Mouse (Mus musculus) thymus, postnatal 10 days (tissue): Measurements from ENCODE around the gene Gpha2.

Source experiments
- DNase-seq, 2 experiments: peaks; one replicate each; pipeline ENCODE4 v3.0.0; 2021; ENCODE audit warnings: low spot score in 2 of 2

The Gpha2 gene

DNA sequence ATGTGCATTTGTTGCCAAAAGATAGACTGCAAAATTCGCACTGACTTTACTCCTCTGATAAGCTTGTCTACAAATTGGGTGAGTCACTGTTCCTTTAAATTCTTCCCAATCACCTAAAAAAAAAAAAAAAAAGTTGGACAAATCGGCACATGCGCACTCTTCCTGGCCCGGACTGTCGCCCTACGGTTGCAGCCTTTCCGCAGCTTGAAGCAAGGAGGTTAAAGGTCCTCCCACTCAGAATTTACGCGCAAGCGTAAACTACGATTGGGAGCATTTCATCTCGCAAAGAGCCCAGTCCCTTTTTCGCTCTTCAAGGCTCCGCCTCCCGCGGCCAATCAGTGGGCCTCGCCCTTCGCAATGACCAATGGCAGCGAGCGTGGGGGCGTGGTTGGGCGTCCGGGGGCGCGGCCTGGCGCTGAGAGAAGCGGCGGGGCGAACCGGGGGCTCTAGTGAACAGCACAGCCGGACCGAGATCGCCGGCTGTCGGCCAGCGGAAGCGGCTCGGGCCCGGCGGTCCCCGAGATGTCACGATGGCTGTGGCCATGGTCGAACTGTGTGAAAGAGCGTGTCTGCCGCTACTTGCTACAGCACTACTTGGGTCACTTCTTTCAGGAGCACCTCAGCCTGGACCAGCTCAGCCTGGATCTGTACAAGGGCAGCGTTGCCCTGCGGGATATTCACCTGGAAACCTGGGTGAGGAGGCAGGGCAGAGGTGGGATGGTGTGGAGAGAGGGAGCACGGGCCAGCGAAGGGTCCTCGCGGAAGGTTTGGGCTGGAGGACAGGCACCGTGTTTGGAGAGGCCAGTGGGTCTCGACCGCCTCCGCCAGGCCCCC is 15.3 kb downstream of the Gpha2 start, which contains the start of gene Atg2a:
TSS of gene Atg2a (plus strand) at position 395 of the 834 bp plus-strand sequence.
- peak; percentile 97 for DNase-seq

DNA sequence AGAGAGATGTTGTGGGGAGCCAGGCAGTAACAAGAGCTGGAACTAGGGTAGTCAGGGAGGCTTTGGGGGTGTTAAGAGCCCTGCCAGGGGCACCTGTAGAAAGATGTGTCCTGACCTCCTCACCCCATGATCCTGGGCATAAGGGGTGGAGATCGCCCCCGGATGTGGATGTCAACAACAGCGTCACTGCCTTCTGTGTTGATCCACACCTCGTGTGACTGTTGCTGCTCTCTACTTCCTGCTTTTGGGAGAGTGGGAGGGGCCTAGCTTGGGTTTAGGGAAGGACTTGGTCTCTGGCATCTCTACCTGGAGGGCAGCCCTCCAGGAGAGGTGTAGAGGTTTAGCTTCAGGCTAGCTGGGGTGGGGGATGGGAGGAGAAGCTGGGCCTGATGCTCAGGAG is 16.1 kb downstream of the Gpha2 start:
- DNase-seq: peak; percentile 47 to 54

- DNase-seq: no peak
Observed at GRCm38 (mm10) chr19:6243226-6243625, 17.0 kb downstream of the Gpha2 start.

GRCm38 (mm10) chr19:6245806-6246205 is 19.6 kb downstream of the Gpha2 start:
- no peak for DNase-seq

DNA sequence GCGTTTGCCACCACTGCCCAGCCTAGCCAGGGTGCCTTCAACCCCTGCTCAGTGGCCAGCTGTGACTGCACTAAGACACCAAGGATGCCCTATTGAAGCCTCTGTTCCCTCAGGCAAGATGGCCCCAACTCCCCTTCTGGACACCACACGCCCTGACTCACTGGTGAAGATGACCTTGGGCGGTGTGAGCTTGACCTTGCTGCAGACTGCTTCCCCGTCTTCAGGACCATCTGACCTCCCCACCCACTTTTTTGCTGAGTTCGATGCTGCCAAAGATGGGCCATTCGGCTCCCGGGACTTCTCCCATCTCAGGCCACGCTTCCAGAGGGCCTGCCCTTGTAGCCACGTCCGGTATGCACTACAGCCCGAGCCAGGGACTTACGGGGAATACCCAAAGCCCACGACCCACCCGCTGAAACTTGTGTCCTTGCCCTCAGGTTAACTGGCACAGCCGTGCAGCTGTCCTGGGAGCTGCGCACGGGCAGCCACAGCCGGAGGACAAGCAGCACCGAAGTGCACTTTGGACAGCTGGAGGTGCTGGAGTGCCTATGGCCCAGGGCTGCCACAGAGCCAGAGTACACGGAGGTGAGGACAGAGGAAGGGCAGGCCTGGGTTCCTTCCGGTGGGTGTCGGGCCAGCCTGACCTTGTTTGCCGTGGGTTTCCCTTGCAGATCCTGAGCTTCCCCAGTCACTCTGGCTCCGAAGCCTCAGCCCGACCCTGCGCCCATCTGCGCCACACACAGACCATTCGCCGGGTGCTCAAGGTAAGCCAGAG is 21.5 kb downstream of the Gpha2 start:
- no peak for DNase-seq

DNA sequence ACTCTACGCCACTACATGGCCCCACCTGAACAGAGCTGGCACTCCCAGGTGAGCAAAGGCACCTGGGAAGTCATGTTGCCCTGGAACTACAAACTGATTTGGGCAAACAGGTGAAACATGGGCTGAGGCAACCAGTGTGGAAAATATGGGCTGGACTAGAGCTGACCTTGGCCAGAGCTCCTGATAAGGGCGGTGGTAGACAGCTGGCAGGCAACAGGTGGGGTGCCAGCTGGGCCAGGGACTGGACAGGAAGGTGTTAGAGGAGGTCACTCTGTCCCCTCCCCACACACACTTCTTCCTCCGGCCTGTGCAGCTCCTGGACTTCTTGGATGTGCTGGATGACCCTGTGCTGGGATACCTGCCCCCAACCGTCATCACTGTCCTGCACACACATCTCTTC is 26.8 kb downstream of the Gpha2 start:
- no peak for DNase-seq

DNA sequence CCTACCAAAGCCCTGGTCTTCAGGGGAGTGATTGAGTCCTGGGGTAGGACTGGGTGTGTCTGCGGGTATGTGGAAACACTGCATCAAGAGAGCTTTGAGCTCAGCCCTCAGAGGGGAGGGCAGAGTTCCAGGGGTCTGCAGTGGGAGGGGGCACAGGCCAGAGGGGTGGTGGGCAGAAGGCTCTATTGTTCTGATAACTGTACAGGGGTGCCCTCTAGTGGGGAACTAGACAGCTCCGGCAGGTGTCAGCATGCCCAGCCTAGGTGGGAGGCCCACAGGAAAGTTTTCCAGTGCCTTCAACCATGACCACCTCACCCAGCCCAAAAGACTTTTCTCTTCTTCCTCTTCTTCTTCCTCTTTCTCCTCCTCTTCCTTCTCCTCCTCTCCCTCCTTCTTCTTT is 34.2 kb downstream of the Gpha2 start:
- peak; percentile 16 to 57 for DNase-seq

DNA sequence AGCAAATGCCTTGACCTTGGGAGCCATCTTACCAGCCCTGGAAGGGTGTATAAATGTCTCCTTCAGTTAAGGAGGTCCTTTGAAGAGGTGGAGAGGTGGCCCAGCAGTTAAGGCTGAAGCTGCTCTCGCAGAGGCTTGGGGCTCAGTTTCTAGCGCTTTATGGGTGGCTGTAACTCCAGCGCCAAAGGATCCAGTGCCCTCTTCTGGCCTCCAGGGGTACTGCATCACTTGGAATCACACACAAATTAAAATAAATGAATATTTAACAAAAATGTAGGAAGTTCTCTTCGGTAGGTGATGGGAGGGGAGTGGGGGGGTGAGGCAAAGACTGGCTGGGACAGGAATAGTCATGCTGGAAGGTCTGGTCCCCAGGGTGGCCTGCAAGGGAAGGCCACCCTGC is 34.8 kb downstream of the Gpha2 start:
- DNase-seq: no peak

DNA sequence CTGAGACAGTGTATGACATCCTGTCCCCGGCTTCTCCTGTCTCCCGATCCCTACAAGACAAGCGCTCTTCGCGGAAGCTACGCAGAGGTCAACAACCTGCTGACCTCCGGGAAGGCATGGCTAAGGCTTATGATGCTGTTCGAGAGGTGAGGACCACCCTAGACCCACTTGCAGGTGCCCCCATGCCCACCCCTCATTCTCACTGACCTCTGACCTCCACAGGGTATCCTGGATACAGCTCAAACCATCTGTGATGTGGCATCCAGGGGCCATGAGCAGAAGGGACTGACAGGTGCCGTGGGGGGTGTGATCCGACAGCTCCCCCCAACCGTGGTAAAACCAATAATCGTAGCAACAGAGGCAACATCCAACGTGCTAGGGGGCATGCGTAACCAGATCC is 35.2 kb downstream of the Gpha2 start:
- no peak for DNase-seq

DNA sequence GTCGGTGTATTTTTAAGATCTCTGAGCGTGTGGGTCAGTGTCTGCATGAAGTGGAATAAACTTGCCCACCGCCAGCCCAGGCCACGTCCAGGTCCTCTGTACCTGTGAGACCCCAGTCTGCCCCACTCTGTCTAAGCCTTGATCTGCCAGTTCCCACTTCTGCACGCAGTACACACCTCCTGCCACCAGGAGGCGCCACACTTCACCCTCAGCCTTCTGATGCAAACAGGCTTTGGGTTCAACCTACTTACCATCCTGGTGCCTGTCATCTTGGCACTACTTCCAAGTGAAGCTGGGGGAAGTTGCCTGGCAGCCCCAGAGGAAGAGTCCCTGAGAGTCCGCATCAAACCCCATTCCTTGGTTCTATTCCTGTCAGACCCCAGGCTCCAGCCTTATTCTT is 36.0 kb downstream of the Gpha2 start:
- peak; percentile 40 to 77 for DNase-seq

DNA sequence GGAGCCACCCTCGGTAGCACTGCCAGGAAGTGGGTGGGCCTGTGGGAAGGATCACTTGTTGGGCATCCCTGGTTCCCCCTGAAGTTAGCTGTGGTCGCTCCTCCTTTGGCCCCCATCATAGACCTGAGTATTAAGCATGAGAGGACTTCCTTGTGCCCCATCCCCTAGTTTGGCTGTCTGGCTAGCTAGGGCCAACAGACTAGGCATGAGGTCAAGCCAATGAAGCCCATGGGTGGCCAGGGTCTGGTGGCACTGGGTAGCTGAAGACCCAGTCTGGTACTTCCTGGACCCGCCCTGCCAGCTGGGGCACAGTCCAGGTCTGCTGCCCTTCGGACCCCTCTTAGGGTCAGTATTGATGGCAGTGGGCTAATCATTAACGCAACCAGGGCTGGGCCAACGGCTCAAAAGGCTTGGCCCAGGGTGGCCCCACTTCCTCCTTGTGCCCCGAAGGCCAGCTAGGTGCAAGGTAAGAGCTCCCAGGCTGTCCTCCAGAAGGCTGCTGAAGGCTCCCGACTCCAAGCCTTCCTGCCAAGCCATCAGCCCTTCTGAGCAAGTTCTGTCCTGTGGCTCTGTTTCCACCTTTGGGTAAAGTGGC is 36.8 kb downstream of the Gpha2 start:
- DNase-seq: no peak

DNA sequence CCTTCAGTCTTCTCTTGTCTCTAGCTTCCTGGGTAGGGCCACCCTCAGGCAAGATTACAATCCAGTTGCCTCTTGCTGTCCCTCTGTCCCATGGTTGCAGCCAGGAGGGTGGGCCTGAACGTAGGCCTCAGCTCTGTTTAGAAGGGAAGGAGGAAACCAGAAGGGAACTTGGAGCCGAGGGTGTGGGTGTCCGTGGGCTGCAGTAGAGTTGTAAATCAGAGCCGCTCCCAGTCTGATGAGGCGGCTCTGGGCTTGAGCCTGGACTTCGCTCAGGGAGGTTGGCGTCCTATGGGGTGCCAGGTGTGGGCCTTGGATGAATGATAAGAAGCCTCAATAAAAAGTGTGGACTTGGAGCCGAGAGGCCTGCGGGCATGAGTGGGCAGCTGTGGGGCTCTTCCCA is 38.0 kb downstream of the Gpha2 start:
- no peak for DNase-seq

GRCm38 (mm10) chr19:6264945-6265344 is 38.8 kb downstream of the Gpha2 start:
- DNase-seq: no peak

DNA sequence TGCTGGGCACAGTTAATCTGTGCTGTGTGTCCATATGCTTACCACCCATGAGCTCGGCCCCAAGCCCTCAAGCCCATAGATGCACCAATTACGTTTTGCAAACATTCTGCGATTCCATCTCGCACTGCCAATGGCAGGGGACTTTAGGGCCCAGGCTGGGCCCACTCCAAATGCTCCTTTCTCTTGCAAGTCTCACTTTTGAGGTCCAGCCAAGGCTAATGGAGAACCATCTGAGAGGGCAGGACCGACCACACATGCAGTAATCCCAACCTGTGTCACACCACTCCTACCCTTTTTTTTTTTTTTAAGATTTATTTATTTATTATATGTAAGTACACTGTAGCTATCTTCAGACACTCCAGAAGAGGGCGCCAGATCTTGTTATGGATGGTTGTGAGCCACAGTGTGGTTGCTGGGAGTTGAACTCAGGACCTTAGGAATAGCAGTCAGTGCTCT is 39.6 kb downstream of the Gpha2 start:
- DNase-seq: no peak

DNA sequence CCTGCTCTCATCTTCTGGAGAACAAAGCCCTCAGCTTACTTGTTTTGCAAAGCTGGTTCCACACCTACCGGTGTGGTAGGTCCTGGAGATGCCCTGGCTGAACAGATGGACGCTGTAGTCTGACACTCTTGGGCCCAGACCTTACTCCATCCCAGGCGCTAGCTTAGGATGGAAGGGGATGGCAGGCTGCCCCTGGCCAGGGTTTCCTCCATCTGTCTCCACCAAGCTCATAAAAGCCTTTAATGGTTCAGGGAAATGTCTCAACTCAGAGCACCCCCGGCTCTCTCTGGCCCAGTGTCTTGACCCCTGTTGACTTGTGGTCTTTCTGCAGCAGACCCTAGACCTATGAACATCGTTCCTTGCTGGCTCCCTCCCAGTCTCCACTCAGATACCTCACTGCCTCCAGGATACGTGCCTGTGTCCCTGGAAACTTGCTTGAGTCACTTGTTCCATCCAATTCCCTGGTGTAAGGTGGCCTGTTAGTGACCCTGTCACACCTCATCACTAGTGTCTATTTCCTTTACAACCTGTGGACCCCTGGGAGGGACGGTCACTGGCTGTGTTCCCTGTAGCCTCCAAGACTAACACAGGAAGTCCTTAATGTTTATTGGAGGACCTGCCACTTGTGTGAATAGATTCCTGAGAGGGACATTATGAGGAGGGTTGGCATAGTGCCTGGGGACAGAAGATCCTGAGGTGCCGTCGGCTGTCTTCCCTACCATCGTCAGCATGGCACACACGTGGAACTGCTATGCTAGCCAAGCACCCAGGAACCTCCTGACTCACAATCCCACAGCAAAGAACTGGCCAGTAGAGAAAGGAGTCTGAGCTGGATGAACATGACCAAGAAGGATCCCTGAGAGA is 41.4 kb downstream of the Gpha2 start:
- DNase-seq: no peak

- DNase-seq: peak; percentile 78 to 94
Observed at GRCm38 (mm10) chr19:6268170-6268528, 42.0 kb downstream of the Gpha2 start.

GRCm38 (mm10) chr19:6268670-6269132 is 42.5 kb downstream of the Gpha2 start:
- DNase-seq: no peak

DNA sequence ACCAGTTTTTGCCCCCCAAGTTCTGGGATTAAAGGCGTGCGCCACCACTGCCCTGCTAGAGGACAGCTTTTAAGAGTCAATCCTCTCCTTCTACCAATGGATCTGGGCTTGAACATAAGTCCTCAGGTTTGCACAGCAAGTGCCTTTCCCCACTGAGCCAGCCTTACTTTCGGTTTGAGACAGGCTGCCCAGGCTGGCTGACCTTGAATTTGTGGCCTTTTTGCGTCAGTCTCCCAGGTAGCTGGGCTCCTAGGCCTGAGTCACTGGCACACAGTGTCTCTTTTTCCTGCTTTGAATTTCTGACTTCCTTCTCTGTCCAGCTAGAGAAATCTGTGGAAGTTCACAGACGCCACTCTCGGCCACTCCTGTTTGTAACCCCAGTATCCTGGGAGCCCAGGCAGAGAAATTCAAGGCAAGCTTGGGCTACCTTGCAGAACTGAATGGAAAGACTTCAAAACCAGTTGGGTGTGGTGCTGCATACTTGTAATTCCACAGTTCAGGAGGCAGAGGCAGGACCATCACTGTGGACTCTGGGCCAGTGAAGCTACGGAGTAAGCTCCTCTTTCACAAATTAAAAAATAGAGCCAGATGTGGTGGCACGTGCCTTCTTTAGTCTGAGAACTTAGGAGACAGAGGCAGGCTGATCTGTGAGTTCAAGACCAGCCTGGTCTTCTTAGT is 43.8 kb downstream of the Gpha2 start:
- no peak for DNase-seq

GRCm38 (mm10) chr19:6270661-6271060 is 44.5 kb downstream of the Gpha2 start:
- no peak for DNase-seq

DNA sequence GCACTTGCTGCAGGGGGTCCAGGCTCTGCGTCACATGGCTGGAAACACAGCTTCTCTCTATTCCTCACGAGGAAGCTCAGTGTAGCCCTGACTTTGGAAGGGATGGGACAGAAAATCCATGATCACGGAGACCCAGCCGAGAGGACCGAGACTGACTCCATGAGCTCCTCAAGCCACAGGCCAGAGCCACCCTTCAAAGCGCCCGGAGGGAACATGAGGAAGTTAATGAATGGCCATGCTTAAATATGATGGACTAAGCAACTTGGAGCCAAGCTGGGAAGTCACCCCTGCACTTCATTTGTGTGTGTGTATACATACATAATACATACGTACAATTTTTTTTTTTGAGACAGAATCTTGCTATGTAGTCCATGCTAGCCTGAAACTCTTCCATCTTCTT is 45.0 kb downstream of the Gpha2 start:
- DNase-seq: no peak

DNA sequence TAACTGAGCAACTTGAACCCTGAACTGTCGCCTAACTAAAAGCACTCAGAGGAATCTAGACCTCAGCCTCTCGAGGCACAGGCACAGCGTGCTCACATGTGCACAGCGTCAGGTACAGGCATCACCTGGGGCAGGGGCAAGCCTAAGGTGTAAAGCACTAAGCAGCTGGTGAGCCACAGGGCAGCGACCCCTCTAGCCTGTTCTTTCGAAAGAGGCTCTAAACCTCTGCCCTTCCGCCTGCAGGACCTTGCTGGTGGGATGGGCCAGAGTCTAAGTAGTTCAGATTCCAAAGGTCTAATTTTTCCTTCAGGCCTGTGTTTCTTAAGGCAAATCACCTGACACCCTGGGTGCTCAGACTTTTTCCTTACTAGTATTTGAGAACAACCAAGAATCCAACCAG is 45.9 kb downstream of the Gpha2 start:
- DNase-seq: no peak
